Mouse (Mus musculus) C2C12 (cell line): Measurements from ENCODE around the gene B4galt4. TPM values are rescaled to one million over a fixed set of nuclear protein-coding genes. Genes with fewer than 3 reads are reported as not detected.
"Not testable (repeated sequence)": the region's sequence is repeated elsewhere in the genome, so short reads cannot be mapped to it uniquely, and the experiment has no call there.

Experiments used
- H3K27me3 ChIP-seq: one replicate; pipeline ENCODE4 v1.6.1; 2011; ENCODE audit not compliant: control insufficient read depth, insufficient read depth, insufficient read length
- H3K36me3 ChIP-seq: one replicate; pipeline ENCODE4 v1.6.1; 2011; ENCODE audit not compliant: control insufficient read depth, insufficient read depth
- H3K4me3 ChIP-seq: one replicate; pipeline ENCODE4 v1.5.1; 2011; ENCODE audit warnings: mild to moderate bottlenecking, control low read depth; ENCODE audit not compliant: poor library complexity, insufficient read depth, severe bottlenecking
- H3K79me2 ChIP-seq: one replicate; pipeline ENCODE4 v1.6.1; 2011; ENCODE audit not compliant: control insufficient read depth, insufficient read depth
- H3K79me3 ChIP-seq: one replicate; pipeline ENCODE4 v1.6.1; 2011; ENCODE audit warnings: low read depth, control low read depth
- H3ac ChIP-seq: one replicate; pipeline ENCODE3; 2011; ENCODE audit warnings: low read depth; ENCODE audit not compliant: control insufficient read depth, insufficient read length
- CEBPB ChIP-seq: IDR thresholded peaks from one replicate; pipeline ENCODE4 v1.6.1; 2011; ENCODE audit warnings: low read depth, mild to moderate bottlenecking, control low read depth, moderate library complexity
- CTCF ChIP-seq: IDR thresholded peaks from one replicate; pipeline ENCODE4 v1.5.1; 2011; ENCODE audit not compliant: control insufficient read depth, insufficient read depth, insufficient read length
- FOSL1 ChIP-seq: IDR thresholded peaks from one replicate; pipeline ENCODE4 v1.8.0; 2011; ENCODE audit warnings: mild to moderate bottlenecking, low read length; ENCODE audit not compliant: poor library complexity, insufficient read depth, severe bottlenecking
- MAX ChIP-seq: IDR thresholded peaks from one replicate; pipeline ENCODE4 v1.6.1; 2011; ENCODE audit warnings: mild to moderate bottlenecking, control low read depth
- MYOD1 ChIP-seq: IDR thresholded peaks from one replicate; pipeline ENCODE4 v1.6.1; 2011; ENCODE audit warnings: low read depth; ENCODE audit not compliant: control insufficient read depth, insufficient read length
- MYOG ChIP-seq: IDR thresholded peaks from one replicate; pipeline ENCODE4 v1.6.1; 2011; ENCODE audit not compliant: control insufficient read depth, insufficient read length; ENCODE audit errors: extremely low read depth
- USF1 ChIP-seq: IDR thresholded peaks from one replicate; pipeline ENCODE4 v1.6.1; 2011; ENCODE audit warnings: low read depth, mild to moderate bottlenecking, control low read depth, moderate library complexity
- polyA plus RNA-seq: library from polyadenylated mRNA; unstranded; fragments of >200 nt; fragmentation: generic; extraction: Trizol; gene quantifications from one replicate; pipeline ENCODE4 v1.2.1, GENCODE M21; 2012; ENCODE audit warnings: missing spikeins

B4galt4 gene
- polyA plus RNA-seq, 1 experiment = 4.3 TPM

DNA sequence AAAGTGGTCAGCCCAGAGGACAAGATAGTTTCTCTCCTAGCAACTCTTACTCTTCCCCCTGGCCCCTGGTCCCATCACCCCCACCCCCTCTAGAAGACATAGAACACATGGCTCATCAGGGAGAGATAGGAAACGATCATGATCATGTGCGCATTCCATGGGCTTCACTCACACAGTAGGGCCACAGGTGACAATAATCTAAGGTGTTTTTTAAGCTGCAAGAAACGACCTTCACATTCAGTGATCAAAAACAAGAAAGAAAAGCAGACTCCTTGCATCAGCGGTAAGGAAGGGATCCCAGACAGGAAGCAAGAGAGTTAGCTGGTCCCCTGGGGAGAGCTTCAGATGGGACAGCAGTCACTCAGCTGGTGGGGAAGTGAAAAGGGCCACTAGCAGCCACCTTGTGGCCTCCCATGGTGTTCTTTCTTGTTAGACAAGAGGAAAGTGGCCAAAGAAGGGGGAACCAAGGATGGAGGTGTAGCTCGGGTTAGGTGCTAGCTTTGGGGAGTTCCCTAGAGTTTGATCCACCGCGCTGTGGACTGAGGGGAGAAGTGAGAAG is 33.0 kb upstream of the B4galt4 start:
- H3K79me3 ChIP-seq = peaks cover 68% of the 10 kb centered on the region
- H3K4me3 ChIP-seq = no peak overlapping the region
- H3K27me3 ChIP-seq = no peaks in the 10 kb centered on the region
- no peak overlapping the region for H3ac ChIP-seq
- no peak for TF ChIP-seq CTCF
- peaks cover 33% of the 10 kb centered on the region for H3K36me3 ChIP-seq
- H3K79me2 ChIP-seq = peaks cover 86% of the 10 kb centered on the region

DNA sequence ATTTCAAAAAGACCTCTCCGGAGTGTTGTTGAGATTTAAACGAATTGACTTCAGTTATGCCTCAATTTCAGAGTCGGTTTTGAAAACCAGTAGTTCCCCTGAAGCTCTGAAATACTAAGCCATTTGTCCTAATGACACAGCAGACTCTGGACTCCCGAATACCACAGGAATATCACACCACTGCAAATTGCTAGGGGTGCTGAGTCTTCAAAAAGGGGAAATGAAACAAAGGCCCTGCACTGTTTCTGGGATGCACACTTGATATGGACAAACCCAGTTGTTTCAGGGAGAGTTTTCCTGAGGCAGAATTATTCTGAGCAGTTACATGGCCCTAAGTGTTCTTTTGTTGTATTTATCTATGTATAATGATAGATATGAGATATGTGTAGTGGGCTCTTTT is 30.8 kb upstream of the B4galt4 start:
- peaks cover 33% of the 10 kb centered on the region for H3K36me3 ChIP-seq
- peaks cover 54% of the 10 kb centered on the region for H3K79me3 ChIP-seq
- TF ChIP-seq MYOG (no peak), CEBPB (no peak), MYOD1 (no peak), MAX (no peak), CTCF (no peak), FOSL1 (no peak), USF1 (no peak)
- peak overlapping the region; percentile 64 for H3K4me3 ChIP-seq
- H3K27me3 ChIP-seq = no peaks in the 10 kb centered on the region
- peaks cover 64% of the 10 kb centered on the region for H3K79me2 ChIP-seq
- peak overlapping the region; percentile 6 for H3ac ChIP-seq

DNA sequence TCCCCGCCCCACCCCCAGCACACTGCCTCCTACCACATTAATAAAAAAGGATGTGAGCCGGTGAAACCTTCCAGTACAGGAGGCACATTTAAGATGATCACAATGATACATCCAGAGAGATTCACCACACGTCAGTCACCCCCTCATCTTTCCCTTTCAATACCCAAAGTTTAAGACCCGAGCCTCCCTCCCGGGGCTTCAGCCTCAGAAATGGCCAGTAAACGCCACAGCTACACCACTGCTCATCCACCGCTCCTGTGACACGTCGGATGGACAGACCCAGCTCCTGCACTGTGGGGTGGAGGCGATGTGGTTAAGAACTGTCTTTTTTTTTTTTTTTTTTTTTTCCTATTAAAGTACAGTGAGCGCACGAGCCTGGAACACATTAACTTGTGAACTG is 30.0 kb upstream of the B4galt4 start:
- TF ChIP-seq USF1 = no peak
- TF ChIP-seq CTCF = no peak
- no peak for TF ChIP-seq CEBPB
- no peak for TF ChIP-seq MYOG
- no peak for TF ChIP-seq MYOD1
- TF ChIP-seq MAX = no peak
- no peak for TF ChIP-seq FOSL1
- Histone ChIP-seq H3K4me3 (peak overlapping the region; percentile 64), H3K79me3 (peaks cover 47% of the 10 kb centered on the region), H3ac (peak overlapping the region; percentile 85), H3K27me3 (no peaks in the 10 kb centered on the region), H3K36me3 (peaks cover 25% of the 10 kb centered on the region), H3K79me2 (peaks cover 56% of the 10 kb centered on the region)

DNA sequence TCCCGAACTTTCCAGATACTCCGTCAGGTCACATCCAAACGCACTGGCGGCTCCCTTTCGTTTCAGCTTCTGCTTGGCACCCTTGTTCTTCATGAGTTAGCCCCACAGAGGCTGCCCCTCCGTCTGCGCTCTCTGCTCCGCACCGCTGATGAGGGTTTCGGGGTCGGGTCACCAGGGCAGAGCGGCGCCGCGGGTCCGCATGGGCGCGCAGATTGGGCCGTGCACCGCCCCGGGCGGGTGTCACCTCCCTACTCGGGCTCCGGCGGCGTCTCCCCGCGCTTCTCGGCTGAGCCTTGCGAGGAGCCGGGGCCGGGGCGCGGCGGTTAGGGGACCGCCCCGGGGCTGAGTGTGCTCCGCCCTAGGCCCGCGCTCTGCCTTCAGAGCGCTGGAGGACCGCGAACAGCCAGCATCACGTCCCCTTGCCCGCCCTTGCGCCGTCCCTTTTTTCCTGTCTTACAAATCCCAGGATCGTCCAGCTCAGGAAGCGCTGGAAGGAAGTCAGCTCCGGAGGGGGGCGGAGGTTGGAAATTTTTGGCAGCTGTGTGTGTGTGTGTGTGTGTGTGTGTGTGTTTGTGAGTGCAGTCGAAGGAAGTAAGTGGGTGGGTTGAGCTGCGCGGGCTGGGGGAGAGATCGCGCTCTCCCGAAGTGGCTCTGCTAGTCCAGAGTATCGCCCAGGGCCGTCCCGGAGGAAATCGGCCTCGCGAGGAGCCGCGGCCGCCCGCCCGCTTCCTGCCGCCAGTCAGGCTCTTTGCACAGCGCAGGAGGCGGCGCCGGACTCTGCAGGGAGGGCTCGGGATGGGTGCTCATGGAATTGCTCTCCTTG is 29.3 kb upstream of the B4galt4 start, which contains the start of gene Arhgap31:
Arhgap31 (minus strand) TSS at position 694 of the 823 bp plus-strand sequence.
- Histone ChIP-seq H3ac (peak within 1 kb of the TSS; percentile 85), H3K36me3 (peaks cover 19% of the 10 kb centered on the region), H3K4me3 (peak within 1 kb of the TSS; percentile 64), H3K27me3 (no peaks in the 10 kb centered on the region), H3K79me3 (peaks cover 40% of the 10 kb centered on the region), H3K79me2 (peaks cover 49% of the 10 kb centered on the region)
- no peak for TF ChIP-seq MYOG
- TF ChIP-seq FOSL1 = no peak
- peak; percentile 12 for TF ChIP-seq MAX

DNA sequence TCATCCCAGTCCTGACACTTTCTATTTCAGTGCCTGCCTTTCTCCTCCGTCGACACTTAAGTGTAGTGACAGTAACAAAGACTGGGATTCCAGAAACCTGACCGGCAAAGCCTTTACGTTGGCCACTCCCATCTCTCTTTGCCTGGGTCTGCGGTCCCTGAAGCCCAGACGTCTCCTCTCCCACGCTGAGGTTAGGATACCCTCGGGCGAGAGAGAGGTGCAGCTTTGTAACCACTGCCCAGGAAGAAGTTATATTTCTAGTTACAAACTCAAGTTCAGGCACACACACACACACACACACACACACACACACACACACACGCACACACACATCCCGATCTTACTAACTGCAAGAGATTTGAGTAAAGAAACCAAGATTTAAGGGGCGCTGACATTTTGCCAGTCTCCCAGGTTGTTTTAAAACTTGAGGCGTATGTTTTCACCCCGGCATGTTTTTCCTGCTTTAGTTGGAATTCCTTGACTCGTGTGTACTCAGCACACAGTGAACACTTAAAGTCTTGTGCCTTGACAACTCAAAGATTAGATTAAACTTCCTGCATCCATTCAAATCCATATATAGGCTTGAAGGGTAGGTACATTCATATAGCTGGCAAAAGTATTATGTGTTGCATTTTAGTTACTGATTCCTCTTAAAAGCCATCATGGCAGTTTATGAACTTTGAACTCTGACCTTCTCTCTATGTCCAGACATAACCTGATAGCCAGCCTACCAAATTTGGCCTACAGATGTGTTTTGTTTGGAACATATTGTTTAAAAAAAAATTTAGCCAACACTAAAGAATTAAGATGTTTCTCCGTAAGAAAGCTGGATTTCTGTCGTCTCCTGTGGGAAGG is 28.4 kb upstream of the B4galt4 start:
- H3K79me2 ChIP-seq = peaks cover 40% of the 10 kb centered on the region
- H3K27me3 ChIP-seq = no peaks in the 10 kb centered on the region
- peaks cover 12% of the 10 kb centered on the region for H3K36me3 ChIP-seq
- peak overlapping the region; percentile 64 for H3K4me3 ChIP-seq
- TF ChIP-seq MYOD1 (no peak), MAX (no peak), USF1 (no peak), CTCF (no peak), FOSL1 (no peak), CEBPB (no peak), MYOG (no peak)
- peaks cover 31% of the 10 kb centered on the region for H3K79me3 ChIP-seq
- H3ac ChIP-seq = peak overlapping the region; percentile 85

DNA sequence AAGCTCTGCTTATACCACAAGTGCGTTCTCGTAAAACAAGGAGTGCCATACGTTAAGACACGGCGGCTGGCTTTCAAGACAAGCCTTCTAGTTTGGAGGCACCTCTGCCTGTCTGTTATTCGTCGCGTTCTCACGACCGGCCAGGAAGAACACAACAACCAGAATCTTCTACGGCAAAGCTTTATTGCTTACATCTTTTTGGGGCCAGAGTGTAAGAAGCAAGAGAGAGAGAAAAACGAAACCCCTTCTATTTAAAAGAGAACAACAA is 27.9 kb upstream of the B4galt4 start:
- peaks cover 26% of the 10 kb centered on the region for H3K79me3 ChIP-seq
- H3K79me2 ChIP-seq = peaks cover 35% of the 10 kb centered on the region
- not testable (repeated sequence) for H3K36me3 ChIP-seq, H3K27me3 ChIP-seq, H3K4me3 ChIP-seq, H3ac ChIP-seq
